Mouse (Mus musculus) myocyte (in vitro differentiated cells): ENCODE measurements around the gene Ppm1b.

Experiments used
- CEBPB ChIP-seq: IDR thresholded peaks from 2 replicates; pipeline ENCODE4 v1.6.1; 2011; ENCODE audit warnings: mild to moderate bottlenecking, moderate library complexity; ENCODE audit not compliant: poor library complexity, insufficient read depth, severe bottlenecking
- E2F4 ChIP-seq: IDR thresholded peaks from one replicate; pipeline ENCODE4 v1.6.1; 2011; ENCODE audit warnings: mild to moderate bottlenecking, control low read depth, moderate library complexity; ENCODE audit not compliant: insufficient read depth
- MYOD1 ChIP-seq, 3 experiments: IDR thresholded peaks; one replicate each; pipeline ENCODE4 v1.6.1; 2011; ENCODE audit warnings: control low read depth in 2 of 3, low read depth in 2 of 3, mild to moderate bottlenecking in 2 of 3, moderate library complexity in 1 of 3; ENCODE audit not compliant: insufficient read length in 2 of 3, control insufficient read depth in 1 of 3
- POLR2A ChIP-seq: IDR thresholded peaks from one replicate; pipeline ENCODE4 v1.6.1; 2011; ENCODE audit warnings: low read depth, mild to moderate bottlenecking, control low read depth, moderate library complexity; ENCODE audit not compliant: insufficient read length
- TCF12 ChIP-seq: IDR thresholded peaks from one replicate; pipeline ENCODE4 v1.6.1; 2011; ENCODE audit warnings: mild to moderate bottlenecking, control low read depth; ENCODE audit not compliant: poor library complexity, insufficient read depth, severe bottlenecking

DNA sequence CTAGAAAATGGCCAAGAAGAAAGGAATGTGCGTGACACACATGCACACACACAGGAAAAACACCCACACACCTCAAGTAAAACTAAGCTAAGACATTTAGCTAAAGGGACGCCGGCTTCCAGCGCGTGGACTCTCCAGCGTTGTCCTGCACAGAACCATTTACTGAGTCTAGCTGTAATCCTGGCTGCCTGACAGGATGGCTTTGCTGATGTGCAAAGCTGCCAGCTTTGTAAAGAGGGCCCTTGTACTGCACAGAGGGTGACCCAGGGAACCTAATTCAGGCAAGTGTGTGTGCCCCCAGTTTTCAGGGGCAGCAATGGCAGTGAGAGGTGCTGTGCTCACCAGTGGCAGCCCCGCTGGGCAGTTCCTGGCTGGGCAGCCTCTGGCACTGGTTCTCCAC, 110.8 kb downstream of the Ppm1b start:
- no peak for TF ChIP-seq TCF12
- no peak for TF ChIP-seq POLR2A
- TF ChIP-seq CEBPB = no peak
- no peak for TF ChIP-seq MYOD1 (IDR thresholded peaks at IDR 0.05; ENCODE audit: control insufficient read depth in 1 of 3, insufficient read length in 2 of 3, low read depth in 2 of 3)
- TF ChIP-seq E2F4 = no peak
